Mouse (Mus musculus) adrenal gland, postnatal 14 days (tissue): ENCODE results near the gene Foxc1. TPM values are rescaled to one million over a fixed set of nuclear protein-coding genes. Genes with fewer than 3 reads are reported as not detected.
A peak's percentile ranks its signal among the peaks of the same experiment; 100 is the strongest.

Experiments
- DNase-seq: peaks from one replicate; pipeline ENCODE4 v3.0.0; 2021; ENCODE audit warnings: mixed read lengths
- long read RNA-seq, 2 experiments: library from polyadenylated mRNA; stranded (forward); transcript quantifications; one replicate each; pipeline ENCODE4 v2.0.0; 2021
- total RNA-seq: library from RNA; stranded (reverse); gene quantifications from 2 replicates; pipeline ENCODE4 v1.2.3, GENCODE M21; 2021

Gene Foxc1
- total RNA-seq, result 7.1 TPM in 2 replicates
- long read RNA-seq, experiment 1, full-length matches to known transcripts, result 23 of 23 reads
- long read RNA-seq, experiment 1, partial matches to known transcripts, result 0 of 23 reads
- long read RNA-seq, experiment 1, other reads (novel, unspliced or antisense), result 0 of 23 reads
- long read RNA-seq, experiment 2, full-length matches to known transcripts, result 12 of 12 reads
- long read RNA-seq, experiment 2, partial matches to known transcripts, result 0 of 12 reads
- long read RNA-seq, experiment 2, other reads (novel, unspliced or antisense), result 0 of 12 reads

- DNase-seq, result peak; percentile 95
Observed at GRCm38 (mm10) chr13:31806428-31806832, at the start of gene Foxc1. Gene Foxc1 (plus strand): TSS chr13:31806633.

GRCm38 (mm10) chr13:31760411-31760810 is 46.0 kb upstream of the Foxc1 start:
- DNase-seq, result no peak

GRCm38 (mm10) chr13:31761057-31761456 is 45.4 kb upstream of the Foxc1 start:
- DNase-seq, result no peak

- DNase-seq, result no peak
Observed at GRCm38 (mm10) chr13:31764419-31764818, 42.0 kb upstream of the Foxc1 start.

GRCm38 (mm10) chr13:31765564-31765963 is 40.9 kb upstream of the Foxc1 start:
- no peak for DNase-seq

GRCm38 (mm10) chr13:31772882-31773281 is 33.6 kb upstream of the Foxc1 start:
- DNase-seq, result no peak

- DNase-seq, result no peak
Observed at GRCm38 (mm10) chr13:31775762-31776161, 30.7 kb upstream of the Foxc1 start.

GRCm38 (mm10) chr13:31779281-31779981 is 27.0 kb upstream of the Foxc1 start:
- peak; percentile 30 for DNase-seq

GRCm38 (mm10) chr13:31780299-31780698 is 26.1 kb upstream of the Foxc1 start:
- DNase-seq, result no peak

GRCm38 (mm10) chr13:31782063-31782462 is 24.4 kb upstream of the Foxc1 start:
- DNase-seq, result no peak

- no peak for DNase-seq
Observed at GRCm38 (mm10) chr13:31784757-31785156, 21.7 kb upstream of the Foxc1 start.

- DNase-seq, result peak; percentile 76
Observed at GRCm38 (mm10) chr13:31792480-31793132, 13.8 kb upstream of the Foxc1 start.

- no peak for DNase-seq
Observed at GRCm38 (mm10) chr13:31793163-31793562, 13.3 kb upstream of the Foxc1 start.

GRCm38 (mm10) chr13:31797346-31797745 is 9.1 kb upstream of the Foxc1 start:
- DNase-seq, result no peak

GRCm38 (mm10) chr13:31798075-31798474 is 8.4 kb upstream of the Foxc1 start:
- no peak for DNase-seq

- peak; percentile 93 for DNase-seq
Observed at GRCm38 (mm10) chr13:31800581-31801576, 5.6 kb upstream of the Foxc1 start.

- DNase-seq, result no peak
Observed at GRCm38 (mm10) chr13:31801703-31802305, 4.6 kb upstream of the Foxc1 start.

- DNase-seq, result no peak
Observed at GRCm38 (mm10) chr13:31802447-31802846, 4.0 kb upstream of the Foxc1 start.

- no peak for DNase-seq
Observed at GRCm38 (mm10) chr13:31803166-31804093, 3.0 kb upstream of the Foxc1 start.

GRCm38 (mm10) chr13:31804571-31804970 is 1.9 kb upstream of the Foxc1 start:
- no peak for DNase-seq
